Mouse (Mus musculus) spleen, adult 2 months (tissue): ENCODE results near the gene Pik3cd.

ENCODE experiments used
- CTCF ChIP-seq: fragments of 200-500 bp; IDR thresholded peaks from 2 replicates; pipeline ENCODE4 v1.5.1; 2011; ENCODE audit warnings: mild to moderate bottlenecking, inconsistent platforms; ENCODE audit not compliant: insufficient read depth, insufficient read length, insufficient replicate concordance; ENCODE audit errors: extremely low read depth
- POLR2A ChIP-seq: fragments of 200-500 bp; IDR thresholded peaks from 2 replicates; pipeline ENCODE4 v1.6.1; 2011; ENCODE audit warnings: low read depth, low read length, inconsistent platforms

GRCm38 (mm10) chr4:149607591-149608308 lies 94.6 kb downstream of the Pik3cd start:
- TF ChIP-seq CTCF: no peak
- TF ChIP-seq POLR2A: no peak
